Mouse (Mus musculus) limb, embryonic 15.5 days (tissue): Measurements from ENCODE around the gene Igfbp4. TPM values are rescaled to one million over a fixed set of nuclear protein-coding genes. Genes with fewer than 3 reads are reported as not detected.

ENCODE experiments used
- ATAC-seq: fragments of 200-750 bp; cut with Nextera tagmentation; 2 replicates; pipeline ENCODE4 v1.8.0; 2017; ENCODE audit warnings: low read depth, moderate TSS enrichment; ENCODE audit not compliant: insufficient number of reproducible peaks, low FRiP score, low TSS enrichment
- H3K27ac ChIP-seq: fragments of 300-500 bp; sonication (generic); 2 replicates; pipeline ENCODE4 v1.5.1; 2015; ENCODE audit warnings: moderate library complexity, mild to moderate bottlenecking, inconsistent platforms
- H3K27me3 ChIP-seq: fragments of 300-500 bp; sonication (generic); 2 replicates; pipeline ENCODE4 v1.6.1; 2015; ENCODE audit warnings: inconsistent platforms
- H3K36me3 ChIP-seq: fragments of 300-500 bp; sonication (generic); 2 replicates; pipeline ENCODE4 v1.6.1; 2015; ENCODE audit warnings: inconsistent platforms
- H3K4me1 ChIP-seq: fragments of 300-500 bp; sonication (generic); 2 replicates; pipeline ENCODE4 v1.6.1; 2015; ENCODE audit warnings: inconsistent platforms
- H3K4me2 ChIP-seq: fragments of 300-500 bp; sonication (generic); 2 replicates; pipeline ENCODE4 v1.6.1; 2015; ENCODE audit warnings: mild to moderate bottlenecking, inconsistent platforms
- H3K4me3 ChIP-seq: fragments of 300-500 bp; sonication (generic); 2 replicates; pipeline ENCODE4 v1.5.1; 2015; ENCODE audit warnings: mild to moderate bottlenecking, inconsistent platforms
- H3K9ac ChIP-seq: fragments of 300-500 bp; sonication (generic); 2 replicates; pipeline ENCODE4 v1.6.1; 2015; ENCODE audit warnings: inconsistent platforms
- H3K9me3 ChIP-seq: fragments of 300-500 bp; sonication (generic); 2 replicates; pipeline ENCODE4 v1.6.1; 2016; ENCODE audit warnings: inconsistent platforms
- WGBS: fragments of 180-500 bp; shearing (Covaris S2); methylation state at CpG from one replicate; pipeline ENCODE4 v1.1.7; 2015; 5-methylcytosine and 5-hydroxymethylcytosine counted together
- polyA plus RNA-seq: library from polyadenylated mRNA; unstranded; fragments of >200 nt; fragmentation: Nextera tagmentation; extraction: Ambion mirVana; gene quantifications from 2 replicates; pipeline ENCODE4 v1.2.1, GENCODE M21; 2015

Igfbp4 gene
- polyA plus RNA-seq, 1 experiment from 2014 or later = 1,296 TPM

DNA sequence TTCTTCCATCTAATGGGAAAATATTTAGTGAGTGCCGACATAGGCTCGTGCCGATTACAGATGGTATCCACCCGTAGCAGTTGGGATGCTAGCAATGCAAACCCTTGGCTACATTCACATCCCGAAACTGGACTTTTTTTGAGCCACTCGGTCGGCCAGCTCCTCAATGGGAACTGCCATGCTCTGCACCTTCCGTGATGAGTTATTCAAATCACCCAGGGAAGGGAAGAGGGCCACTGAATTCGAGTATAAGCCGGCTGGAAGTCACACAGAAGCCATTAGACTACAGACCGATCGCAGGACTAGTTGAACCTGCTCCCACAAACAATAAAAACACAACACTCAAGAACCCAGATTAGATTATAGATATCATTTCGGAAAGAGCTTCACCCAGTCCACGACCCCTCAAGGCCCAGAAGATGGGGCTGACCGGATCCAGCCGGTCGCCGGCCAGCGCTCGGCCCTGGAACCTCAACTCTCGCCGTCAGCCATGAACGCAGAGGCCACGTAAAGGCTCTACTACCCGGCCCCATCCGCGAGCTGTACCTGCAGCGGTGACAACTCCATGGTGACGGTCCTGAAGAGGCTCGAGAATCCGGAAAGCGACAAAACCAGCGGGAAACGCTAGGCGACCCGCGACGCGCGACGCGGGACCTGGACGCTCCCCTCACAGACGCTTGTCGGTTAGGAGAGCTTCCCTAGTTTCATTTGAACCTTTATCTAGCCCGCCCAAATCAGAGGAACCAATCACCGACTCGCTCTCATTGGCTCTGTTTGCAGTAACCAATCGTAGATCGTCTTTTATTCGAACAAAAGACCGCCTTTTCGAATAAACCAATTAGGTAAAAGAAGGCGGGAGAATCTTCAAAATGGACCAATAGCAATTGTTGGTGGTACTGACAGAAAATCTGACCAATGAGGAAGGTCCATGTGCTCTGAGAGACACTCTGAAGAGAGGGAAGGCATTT lies 17.3 kb upstream of the Igfbp4 start, which contains the start of gene Top2a:
Gene Top2a, minus strand, starts transcription at position 690 of the 968 bp plus-strand sequence.
- H3K36me3 ChIP-seq = peaks cover 14% of the 10 kb centered on the region
- peak; percentile 92 for ATAC-seq
- H3K4me2 ChIP-seq = peak within 1 kb of the TSS; percentile 71
- peak within 1 kb of the TSS; percentile 68 for H3K4me3 ChIP-seq
- peaks cover 20% of the 10 kb centered on the region for H3K4me1 ChIP-seq
- under 1% methylated on average over 54 of the region's 54 CpGs for WGBS
- H3K9ac ChIP-seq = peak within 1 kb of the TSS; percentile 55
- H3K27me3 ChIP-seq = no peaks in the 10 kb centered on the region
- H3K9me3 ChIP-seq = no peaks in the 10 kb centered on the region
- H3K27ac ChIP-seq = peak within 1 kb of the TSS; percentile 74

DNA sequence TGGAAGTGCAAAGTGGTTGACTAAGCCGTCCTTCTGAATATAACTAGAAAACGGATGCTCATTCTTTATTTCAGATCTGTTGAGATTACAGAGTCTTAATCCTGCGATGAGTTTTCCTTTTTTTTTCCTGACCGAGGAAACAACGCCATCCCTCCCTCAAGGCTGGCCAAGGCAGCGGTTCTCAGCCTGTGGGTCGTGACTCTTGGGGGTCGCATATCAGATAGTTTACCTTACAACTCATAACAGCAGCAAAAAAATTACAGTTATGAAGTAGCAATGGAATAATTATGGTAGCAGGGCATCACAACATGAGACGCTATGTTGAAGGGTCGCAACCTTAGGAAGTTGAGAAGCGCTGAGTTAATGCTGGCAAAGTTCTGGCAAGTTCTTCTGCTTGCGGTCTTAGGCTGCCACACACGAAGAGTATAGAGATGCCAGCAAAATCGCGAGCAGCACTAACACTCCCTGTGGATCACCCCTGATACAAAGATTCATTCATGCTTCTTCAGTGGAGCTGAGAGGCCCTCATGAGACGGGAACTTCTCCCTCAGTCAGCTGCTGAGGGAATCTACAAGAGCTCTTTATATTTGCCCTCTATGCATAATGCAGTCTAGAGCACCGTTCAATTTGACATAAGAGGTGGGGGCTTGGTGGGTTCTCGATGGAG lies 16.4 kb upstream of the Igfbp4 start:
- peak overlapping the region; percentile 45 for H3K4me2 ChIP-seq
- H3K9me3 ChIP-seq = no peaks in the 10 kb centered on the region
- peak overlapping the region; percentile 68 for H3K4me3 ChIP-seq
- peak; percentile 17; the same call in 1 of the 2 replicates for ATAC-seq
- no peaks in the 10 kb centered on the region for H3K27me3 ChIP-seq
- 39% methylated on average over 18 of the region's 18 CpGs for WGBS
- H3K36me3 ChIP-seq = peaks cover 14% of the 10 kb centered on the region
- H3K4me1 ChIP-seq = peaks cover 20% of the 10 kb centered on the region
- peak overlapping the region; percentile 74 for H3K27ac ChIP-seq
- no peak overlapping the region for H3K9ac ChIP-seq

DNA sequence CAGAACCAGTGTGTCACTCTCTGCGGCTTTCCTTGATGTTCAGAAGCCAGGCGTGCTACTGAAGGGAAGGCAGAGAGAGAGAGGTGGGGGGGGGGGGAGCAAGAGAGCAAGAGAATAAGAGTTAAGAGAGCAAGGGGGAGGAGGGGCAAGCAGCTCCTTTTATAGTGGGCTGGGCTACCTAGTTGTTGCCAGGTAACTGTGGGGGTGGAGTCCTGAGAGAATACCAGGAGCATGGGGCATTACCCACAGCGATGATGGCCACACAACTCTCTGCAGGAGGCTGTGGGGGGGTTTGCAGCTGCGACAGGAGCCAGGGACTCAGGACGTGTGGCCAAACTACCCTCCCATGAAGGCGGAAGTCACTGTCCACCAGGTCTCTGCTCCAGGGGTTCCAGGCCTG lies 15.2 kb upstream of the Igfbp4 start:
- Histone ChIP-seq H3K4me1 (peaks cover 20% of the 10 kb centered on the region), H3K9ac (no peak overlapping the region), H3K4me2 (no peak overlapping the region), H3K9me3 (no peaks in the 10 kb centered on the region), H3K36me3 (peaks cover 4% of the 10 kb centered on the region), H3K27ac (no peak overlapping the region), H3K27me3 (no peaks in the 10 kb centered on the region), H3K4me3 (no peak overlapping the region)
- 82% methylated on average over 6 of the region's 6 CpGs for WGBS
- ATAC-seq = no peak

DNA sequence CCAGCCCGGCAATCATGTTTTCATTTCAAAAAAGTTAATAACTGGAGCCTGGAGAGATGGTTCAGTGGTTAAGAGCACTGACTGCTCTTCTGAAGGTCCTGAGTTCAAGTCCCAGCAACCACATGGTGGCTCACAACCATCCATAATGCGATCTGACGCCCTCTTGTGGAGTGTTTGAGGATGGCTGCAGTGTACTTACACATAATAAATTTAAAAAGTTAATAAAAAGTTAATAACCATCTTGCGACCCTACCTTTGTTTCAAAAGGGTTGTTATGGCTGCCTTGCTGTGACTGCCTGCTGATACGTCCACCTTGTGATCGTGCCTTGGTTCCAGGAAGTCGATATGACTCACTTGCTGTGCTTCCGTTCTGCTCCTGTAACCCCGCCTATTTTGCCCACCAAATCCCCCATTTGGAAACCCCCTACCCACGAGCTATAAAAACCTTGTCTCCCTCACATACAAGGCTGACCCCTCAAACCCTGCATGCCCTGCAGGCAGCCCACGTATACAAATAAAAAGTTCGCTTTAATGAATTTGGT lies 14.1 kb upstream of the Igfbp4 start:
- Histone ChIP-seq H3K27ac (no peak overlapping the region), H3K9ac (no peak overlapping the region), H3K27me3 (no peaks in the 10 kb centered on the region), H3K4me3 (no peak overlapping the region), H3K36me3 (no peaks in the 10 kb centered on the region), H3K9me3 (no peaks in the 10 kb centered on the region), H3K4me1 (peaks cover 17% of the 10 kb centered on the region), H3K4me2 (no peak overlapping the region)
- ATAC-seq = no peak
- 74% methylated on average over 12 of the region's 12 CpGs for WGBS

DNA sequence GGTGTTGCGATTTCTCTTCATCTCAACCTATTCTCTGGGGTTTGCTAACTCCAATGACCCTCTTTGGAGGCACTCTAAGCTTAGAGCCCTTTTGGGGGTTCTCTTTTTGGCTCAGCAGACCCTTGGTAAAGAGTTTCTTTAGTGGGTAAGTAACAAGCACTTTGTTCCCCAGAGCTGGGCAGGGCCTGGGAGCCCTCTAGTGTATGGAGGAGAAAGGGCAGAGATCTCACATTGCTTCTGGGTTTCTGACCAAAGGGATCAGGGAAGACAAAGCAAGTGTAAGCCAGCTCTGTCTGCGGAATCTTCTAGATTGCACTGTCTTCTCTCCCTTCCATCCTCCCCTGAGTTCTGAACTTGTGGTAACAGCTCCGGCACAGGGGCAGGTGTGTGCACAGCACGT lies 5.7 kb upstream of the Igfbp4 start:
- Histone ChIP-seq H3K4me2 (no peak overlapping the region), H3K9ac (no peak overlapping the region), H3K27me3 (no peaks in the 10 kb centered on the region), H3K36me3 (no peaks in the 10 kb centered on the region), H3K27ac (no peak overlapping the region), H3K4me1 (no peaks in the 10 kb centered on the region), H3K4me3 (no peak overlapping the region), H3K9me3 (no peaks in the 10 kb centered on the region)
- ATAC-seq = no peak
- 63% methylated on average over 4 of the region's 4 CpGs for WGBS

DNA sequence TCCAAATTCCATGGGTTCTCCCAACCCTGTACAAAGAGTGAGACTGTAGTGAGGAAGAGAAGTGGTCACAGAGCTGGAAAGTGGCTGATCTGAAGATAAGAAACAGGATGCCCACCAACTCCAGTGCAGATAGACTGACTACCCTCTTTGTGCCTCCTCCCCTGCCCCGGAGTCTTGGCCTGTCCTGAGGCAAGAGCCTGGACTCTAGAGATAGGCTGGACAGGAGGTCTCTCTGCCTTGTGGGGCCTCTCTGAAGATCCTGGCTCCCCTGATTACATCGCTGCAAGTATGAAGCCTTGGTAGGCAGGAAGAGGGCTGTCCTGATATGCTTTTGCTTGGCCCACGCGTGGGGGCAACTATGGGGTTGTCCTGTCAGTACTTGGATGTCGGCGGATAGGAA lies 4.8 kb upstream of the Igfbp4 start:
- no peak for ATAC-seq
- H3K27ac ChIP-seq = no peak overlapping the region
- H3K4me2 ChIP-seq = no peak overlapping the region
- WGBS = 79% methylated on average over 6 of the region's 6 CpGs
- H3K27me3 ChIP-seq = no peaks in the 10 kb centered on the region
- no peaks in the 10 kb centered on the region for H3K36me3 ChIP-seq
- H3K9me3 ChIP-seq = no peaks in the 10 kb centered on the region
- peaks cover 2% of the 10 kb centered on the region; the same call in 1 of the 2 replicates for H3K4me1 ChIP-seq
- H3K4me3 ChIP-seq = no peak overlapping the region
- H3K9ac ChIP-seq = no peak overlapping the region

DNA sequence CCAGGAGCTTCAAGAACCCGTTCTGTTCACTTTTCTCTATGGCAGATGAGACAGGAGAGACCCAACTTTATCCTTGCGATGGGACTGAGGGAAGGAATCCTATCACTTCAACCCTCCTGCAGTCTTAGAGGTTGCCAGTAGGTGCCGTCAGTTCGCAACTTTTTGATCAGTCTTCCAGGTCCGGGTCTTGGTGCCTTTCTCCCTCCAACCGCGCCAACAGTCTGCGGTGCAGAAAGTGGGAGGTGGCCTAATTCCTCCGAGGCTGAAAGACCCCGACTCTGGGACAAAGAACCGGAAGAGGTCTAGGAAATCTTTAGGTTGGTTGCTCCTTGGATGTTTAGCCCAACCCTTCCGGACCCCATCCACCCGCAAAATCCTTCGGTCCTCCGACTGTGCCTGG lies 1.3 kb upstream of the Igfbp4 start:
- WGBS = under 1% methylated on average over 15 of the region's 15 CpGs
- ATAC-seq = peak; percentile 62
- Histone ChIP-seq H3K9ac (peak overlapping the region; percentile 97), H3K4me3 (peak overlapping the region; percentile 81), H3K4me1 (peaks cover 26% of the 10 kb centered on the region), H3K27me3 (no peaks in the 10 kb centered on the region), H3K27ac (peak overlapping the region; percentile 94), H3K4me2 (peak overlapping the region; percentile 82), H3K9me3 (no peaks in the 10 kb centered on the region), H3K36me3 (no peaks in the 10 kb centered on the region)

DNA sequence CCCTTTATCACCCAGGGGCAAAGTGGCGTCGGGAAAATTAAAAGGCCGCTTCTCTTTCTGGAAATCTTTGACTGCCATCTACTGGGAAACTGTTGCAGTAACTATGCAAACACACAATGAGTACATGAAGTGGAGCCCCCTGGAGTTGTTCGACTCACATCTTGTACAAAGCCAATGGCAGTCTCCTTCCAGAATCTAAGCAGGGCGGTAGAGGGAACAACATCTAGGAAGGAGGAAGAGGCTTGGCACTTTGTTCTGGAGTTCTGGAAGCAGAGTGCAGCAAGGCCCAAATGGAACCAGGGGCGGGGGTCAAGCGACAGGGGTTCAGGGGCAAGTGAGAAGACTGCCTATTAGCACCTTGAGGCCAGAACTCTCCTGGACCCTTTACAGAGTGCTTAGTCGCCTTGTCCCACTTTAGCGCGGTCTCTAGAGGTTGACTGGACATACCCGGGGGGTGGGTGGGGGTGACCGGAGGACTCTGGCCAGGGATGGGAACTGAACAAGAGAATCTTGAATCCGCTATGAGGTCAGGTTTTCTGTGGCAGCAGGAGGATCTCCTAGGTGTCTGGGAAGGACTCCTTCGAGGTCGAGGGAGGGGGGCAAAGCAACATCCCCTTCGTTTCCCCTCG lies 584 bp upstream of the Igfbp4 start:
- Histone ChIP-seq H3K9me3 (no peaks in the 10 kb centered on the region), H3K4me2 (peak overlapping the region; percentile 82), H3K4me1 (peaks cover 33% of the 10 kb centered on the region), H3K9ac (peak overlapping the region; percentile 97), H3K27ac (peak overlapping the region; percentile 94), H3K27me3 (no peaks in the 10 kb centered on the region), H3K36me3 (no peaks in the 10 kb centered on the region), H3K4me3 (peak overlapping the region; percentile 81)
- no peak for ATAC-seq
- 1% methylated on average over 17 of the region's 17 CpGs for WGBS

DNA sequence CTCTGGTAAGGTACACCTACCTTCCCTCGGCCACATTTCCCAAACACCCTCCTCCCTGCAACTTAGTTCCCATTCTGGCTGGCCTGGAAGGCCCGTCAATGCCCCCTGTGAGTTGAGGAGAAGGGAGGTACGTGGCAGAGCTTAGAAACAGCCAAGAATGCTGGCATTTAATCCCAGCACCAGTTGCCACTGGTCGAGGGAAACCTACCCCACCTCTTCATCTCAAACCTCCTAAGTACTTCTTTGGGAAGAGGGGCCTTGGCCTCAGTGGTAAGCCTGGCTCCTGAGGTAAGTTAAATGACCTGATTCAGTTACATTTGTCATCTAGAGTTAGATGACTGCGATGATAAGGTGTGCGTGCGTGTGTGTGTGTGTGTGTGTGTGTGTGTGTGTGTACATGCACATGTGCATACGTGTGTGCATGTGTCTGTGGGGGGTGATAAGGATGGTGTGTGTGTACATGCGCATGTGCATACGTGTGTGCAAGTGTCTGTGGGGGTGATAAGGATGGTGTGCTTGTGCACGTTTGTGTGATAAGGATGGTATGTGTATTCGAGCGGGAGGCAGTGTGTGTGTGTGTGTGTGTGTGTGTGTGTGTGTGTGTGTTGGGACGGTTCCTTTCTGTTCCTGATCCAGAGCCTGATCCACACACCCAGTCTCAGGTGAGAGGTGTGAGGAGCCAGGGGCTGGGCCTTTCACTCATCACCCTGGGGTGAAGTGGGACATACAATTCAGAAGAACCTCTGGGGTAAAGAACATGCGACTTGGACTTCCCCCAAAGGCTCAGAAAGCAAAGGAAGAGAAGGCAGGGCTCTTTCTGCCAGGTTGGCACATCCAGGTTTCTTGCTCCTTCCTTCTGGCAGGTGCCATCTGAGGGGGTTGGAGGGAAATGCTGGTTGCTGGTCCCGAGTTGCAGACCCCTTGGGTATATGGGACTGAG lies 1.1 kb downstream of the Igfbp4 start:
- 23% methylated on average over 16 of the region's 16 CpGs for WGBS
- peaks cover 48% of the 10 kb centered on the region for H3K4me1 ChIP-seq
- H3K4me2 ChIP-seq = peak overlapping the region; percentile 82
- H3K27ac ChIP-seq = peak overlapping the region; percentile 94
- H3K36me3 ChIP-seq = no peaks in the 10 kb centered on the region
- H3K9ac ChIP-seq = peak overlapping the region; percentile 97
- ATAC-seq = no peak
- H3K4me3 ChIP-seq = peak overlapping the region; percentile 81
- no peaks in the 10 kb centered on the region for H3K27me3 ChIP-seq
- no peaks in the 10 kb centered on the region for H3K9me3 ChIP-seq

DNA sequence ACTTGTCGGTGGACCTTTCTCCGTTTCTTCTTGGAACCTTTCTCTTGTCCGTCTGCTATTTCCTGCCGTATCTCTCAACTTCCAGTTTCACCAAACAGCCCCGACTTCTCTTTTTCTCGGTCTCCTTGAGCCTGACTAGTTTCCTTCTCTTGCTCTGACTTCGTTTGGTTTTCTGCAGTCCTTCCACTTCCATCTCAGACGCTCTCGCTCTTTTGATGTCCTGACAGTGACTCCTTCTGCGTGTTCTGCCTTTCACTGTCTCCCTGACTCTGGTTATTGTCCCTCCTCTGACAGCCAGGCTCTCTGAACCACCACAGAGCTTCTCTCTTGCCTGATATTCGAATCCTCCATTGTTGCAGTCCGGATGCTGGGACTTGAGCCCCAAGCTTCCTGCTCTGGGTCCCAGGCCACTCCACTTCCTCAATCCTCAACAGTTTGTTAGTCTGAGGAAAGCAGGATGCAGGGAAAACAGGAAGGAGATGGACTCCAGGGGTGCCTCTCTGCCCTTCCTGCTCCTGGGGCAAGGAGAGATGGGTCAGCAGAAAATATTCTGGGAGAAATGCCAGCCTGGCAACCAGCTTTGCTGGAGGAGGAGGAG lies 1.9 kb downstream of the Igfbp4 start:
- H3K4me1 ChIP-seq = peaks cover 56% of the 10 kb centered on the region
- H3K4me2 ChIP-seq = peak overlapping the region; percentile 82
- ATAC-seq = no peak
- peaks cover 4% of the 10 kb centered on the region for H3K36me3 ChIP-seq
- no peaks in the 10 kb centered on the region for H3K9me3 ChIP-seq
- WGBS = 18% methylated on average over 12 of the region's 12 CpGs
- no peaks in the 10 kb centered on the region for H3K27me3 ChIP-seq
- peak overlapping the region; percentile 94 for H3K27ac ChIP-seq
- peak overlapping the region; percentile 97 for H3K9ac ChIP-seq
- H3K4me3 ChIP-seq = peak overlapping the region; percentile 81
